Mouse (Mus musculus): ENCODE results near the gene Camkmt.

The Camkmt gene

DNA sequence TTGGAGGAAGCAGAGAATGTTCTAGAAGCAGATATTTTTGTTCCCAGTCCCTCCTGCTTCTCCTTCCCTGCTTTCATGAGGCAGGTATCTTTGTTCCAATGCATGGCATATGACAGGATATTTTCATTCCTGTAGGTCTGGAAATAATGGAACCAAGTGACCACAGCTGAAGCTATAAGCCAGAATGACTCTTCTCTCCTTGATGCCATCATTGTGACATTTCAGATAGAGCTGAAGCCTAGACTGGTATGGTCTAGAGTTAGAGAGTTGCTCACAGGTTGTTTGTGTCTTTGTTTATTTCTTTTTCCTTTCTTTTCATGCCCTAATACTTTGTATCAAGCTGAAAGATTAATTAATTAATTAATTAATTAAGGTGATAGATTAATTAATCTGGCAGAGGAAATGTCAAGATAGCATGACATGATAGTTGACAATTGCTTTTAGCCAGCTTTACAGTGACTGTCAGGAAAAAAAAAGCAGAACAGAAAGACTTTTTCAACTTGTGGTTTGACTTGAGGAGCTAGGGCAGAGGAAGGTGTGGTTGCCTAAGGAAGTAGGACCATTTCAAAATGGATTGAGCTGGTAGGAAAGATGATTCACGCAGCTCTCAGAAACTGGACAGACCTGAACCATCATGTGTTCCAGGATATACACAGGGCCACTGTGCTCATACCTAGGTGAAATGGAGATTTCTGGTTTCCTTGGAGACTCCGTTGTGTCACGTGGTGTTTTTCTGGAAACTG is 404.8 kb downstream of the Camkmt start:
- DNase-seq (ENCODE audit: low read depth): peak; percentile 52

DNA sequence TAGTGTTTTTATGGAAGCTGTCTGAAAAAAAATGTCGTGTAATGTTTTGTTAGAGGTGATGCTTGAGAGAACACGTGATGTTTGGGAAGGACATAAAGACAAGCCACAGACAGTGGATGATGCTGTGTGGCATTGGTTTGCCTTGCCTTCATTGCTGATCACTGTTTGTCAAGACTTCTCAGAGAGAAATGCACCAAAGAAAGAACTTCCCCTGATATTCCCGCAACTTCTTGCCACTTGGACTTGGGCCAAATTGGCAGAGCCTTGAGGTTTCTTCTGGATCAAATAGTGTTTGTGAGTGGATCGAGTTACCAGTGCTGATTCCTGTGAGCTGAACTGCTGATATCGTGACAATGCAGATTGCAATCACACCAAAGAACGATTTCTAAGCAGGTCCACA is 405.5 kb downstream of the Camkmt start:
- DNase-seq (ENCODE audit: low read depth): no peak

DNA sequence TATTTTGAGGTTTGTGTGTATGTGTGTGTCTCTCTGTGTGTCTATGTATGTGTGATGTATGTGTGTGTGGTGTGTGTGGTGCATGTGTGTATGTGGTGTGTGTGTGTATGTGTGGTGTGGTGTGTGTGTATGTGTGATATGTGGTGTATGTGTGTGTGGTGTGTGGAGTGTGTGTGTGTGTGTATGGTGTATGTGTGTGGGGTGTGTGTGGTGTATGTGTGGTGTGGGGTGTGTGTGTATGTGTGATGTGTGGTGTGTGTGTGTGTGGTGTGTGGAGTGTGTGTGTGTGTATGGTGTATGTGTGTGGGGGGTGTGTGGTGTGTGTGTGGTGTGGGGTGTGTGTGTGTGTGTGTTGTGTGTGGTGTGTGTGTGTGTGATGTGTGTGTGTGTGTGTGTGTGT is 414.5 kb downstream of the Camkmt start:
- no peak for DNase-seq (ENCODE audit: low read depth)

DNA sequence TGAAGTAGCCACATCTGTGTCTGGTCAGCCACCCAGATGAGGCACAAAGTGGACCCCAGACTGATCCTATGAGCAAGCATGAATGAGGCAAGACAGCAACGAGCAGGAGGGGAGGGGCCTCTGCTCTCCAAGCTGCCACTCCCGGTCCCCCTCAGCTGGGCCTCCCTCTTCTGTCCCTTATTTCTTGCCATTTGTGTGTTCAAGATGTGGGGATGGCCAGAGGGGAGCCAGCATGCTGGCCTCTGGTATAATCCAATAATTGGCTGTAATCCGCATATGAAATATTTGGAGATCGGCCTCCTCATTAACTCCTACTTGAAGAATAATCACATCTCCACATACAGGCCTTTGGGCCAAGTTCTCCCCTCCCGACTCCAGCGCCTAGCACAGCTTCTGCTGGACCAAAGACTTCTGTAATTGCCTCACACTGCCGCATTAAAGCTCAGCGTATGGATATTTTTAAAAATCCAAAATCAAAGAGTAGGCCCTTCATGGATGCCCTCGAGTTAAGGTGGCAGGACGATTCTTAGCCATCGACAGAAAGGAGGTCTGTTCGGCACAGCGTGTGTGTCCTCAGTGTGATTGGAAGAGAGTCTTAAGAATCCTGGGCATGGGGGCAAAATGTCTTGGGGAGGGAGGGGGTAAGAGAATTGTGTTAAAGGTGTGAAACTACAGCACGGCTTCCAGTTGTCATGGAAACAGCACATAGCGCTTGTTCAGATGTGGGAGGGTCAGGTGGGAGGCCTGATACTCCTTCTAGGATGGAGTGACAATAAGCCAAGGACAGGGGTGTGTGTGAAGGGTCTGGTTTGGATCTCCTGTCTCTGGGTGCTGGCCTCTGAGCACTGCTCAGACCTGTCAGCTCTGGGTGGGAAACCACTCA is 416.1 kb downstream of the Camkmt start:
- DNase-seq (ENCODE audit: low read depth): no peak

DNA sequence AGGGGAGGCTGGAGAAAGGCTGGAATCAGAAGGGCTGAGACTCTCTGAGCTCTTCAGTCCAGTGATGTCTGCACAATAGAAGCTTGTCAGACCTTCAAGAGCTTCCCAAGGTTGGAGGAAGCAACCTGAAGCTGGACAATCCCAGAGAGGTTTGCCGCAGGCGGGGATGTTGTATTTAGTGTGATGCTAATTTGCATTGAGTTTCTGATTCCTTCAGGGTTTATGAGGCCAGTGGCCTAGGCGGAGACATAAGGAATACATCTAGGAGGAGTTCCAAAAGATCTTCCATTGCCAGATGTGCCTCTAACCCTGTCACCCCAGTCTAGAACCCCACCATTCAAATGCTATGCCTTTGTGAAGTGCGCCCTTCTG is 416.7 kb downstream of the Camkmt start:
- no peak for DNase-seq (ENCODE audit: low read depth)

All from 416B (cell line).